Mouse (Mus musculus) liver, embryonic 15.5 days (tissue): ENCODE results near the gene Ankrd9. TPM values are rescaled to one million over a fixed set of nuclear protein-coding genes. Genes with fewer than 3 reads are reported as not detected.
A peak's percentile ranks its signal among the peaks of the same experiment; 100 is the strongest.

Experiments used
- ATAC-seq: fragments of 200-750 bp; cut with Nextera tagmentation; 2 replicates; pipeline ENCODE4 v1.8.0; 2017; ENCODE audit warnings: moderate number of reproducible peaks, mild to moderate bottlenecking, moderate library complexity; ENCODE audit not compliant: insufficient read depth
- H3K27ac ChIP-seq: fragments of 300-500 bp; sonication (generic); replicated peaks from 2 replicates; pipeline ENCODE4 v1.5.1; 2015; ENCODE audit warnings: mild to moderate bottlenecking, inconsistent platforms
- H3K27me3 ChIP-seq: fragments of 300-500 bp; sonication (generic); 2 replicates; pipeline ENCODE4 v1.6.1; 2015; ENCODE audit warnings: mild to moderate bottlenecking, inconsistent platforms
- H3K36me3 ChIP-seq: fragments of 300-500 bp; sonication (generic); replicated peaks from 2 replicates; pipeline ENCODE4 v1.6.1; 2015; ENCODE audit warnings: moderate library complexity, mild to moderate bottlenecking, inconsistent platforms
- H3K4me1 ChIP-seq: fragments of 300-500 bp; sonication (generic); replicated peaks from 2 replicates; pipeline ENCODE4 v1.6.1; 2015; ENCODE audit warnings: inconsistent platforms
- H3K4me2 ChIP-seq: fragments of 300-500 bp; sonication (generic); 2 replicates; pipeline ENCODE4 v1.6.1; 2015; ENCODE audit warnings: moderate library complexity, mild to moderate bottlenecking, inconsistent platforms
- H3K4me3 ChIP-seq: fragments of 300-500 bp; sonication (generic); replicated peaks from 2 replicates; pipeline ENCODE4 v1.5.1; 2015; ENCODE audit warnings: mild to moderate bottlenecking, inconsistent platforms
- H3K9ac ChIP-seq: fragments of 300-500 bp; sonication (generic); 2 replicates; pipeline ENCODE4 v1.6.1; 2015; ENCODE audit warnings: moderate library complexity, mild to moderate bottlenecking, inconsistent platforms
- H3K9me3 ChIP-seq: fragments of 300-500 bp; sonication (generic); replicated peaks from 2 replicates; pipeline ENCODE4 v1.6.1; 2016; ENCODE audit warnings: inconsistent platforms
- WGBS: fragments of 180-500 bp; shearing (Covaris S2); methylation state at CpG from one replicate; pipeline ENCODE4 v1.1.7; 2015; ENCODE audit warnings: mixed read lengths; ENCODE audit not compliant: insufficient replicate concordance; 5-methylcytosine and 5-hydroxymethylcytosine counted together
- polyA plus RNA-seq: library from polyadenylated mRNA; unstranded; fragments of >200 nt; fragmentation: Nextera tagmentation; extraction: Ambion mirVana; gene quantifications from 2 replicates; pipeline ENCODE4 v1.2.1, GENCODE M21; 2015

The Ankrd9 gene
- polyA plus RNA-seq, 1 experiment from 2014 or later: 63.5 TPM

DNA sequence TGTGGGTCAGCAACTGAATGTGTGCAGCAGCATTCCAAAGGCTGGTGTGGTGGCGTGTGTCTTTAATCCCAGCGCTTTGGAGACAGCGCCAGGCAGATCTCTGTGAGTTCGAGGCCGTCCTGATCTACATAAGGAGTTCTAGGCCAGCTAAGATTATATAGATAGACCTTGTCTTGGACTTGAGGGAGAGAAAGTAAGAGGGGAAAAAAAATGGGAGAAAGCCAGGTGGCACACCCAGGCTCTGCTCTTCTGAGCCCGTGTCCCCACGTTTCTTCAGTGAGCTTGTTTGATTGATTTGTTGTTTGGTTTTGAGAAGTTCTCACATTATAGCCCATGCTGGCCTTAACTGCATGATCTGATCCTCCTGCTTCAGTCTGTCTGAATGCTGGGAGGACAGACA is 11.7 kb upstream of the Ankrd9 start:
- Histone ChIP-seq H3K27ac (0 out of 2 replicates have a peak overlapping the region, but pooled peaks have one; percentile 0), H3K4me1 (peaks cover 31% of the 10 kb centered on the region), H3K4me2 (no peak overlapping the region), H3K36me3 (no peaks in the 10 kb centered on the region), H3K9ac (no peak overlapping the region), H3K4me3 (no peak overlapping the region), H3K27me3 (peaks cover 3% of the 10 kb centered on the region; the same call in 1 of the 2 replicates), H3K9me3 (no peaks in the 10 kb centered on the region)
- no peak for ATAC-seq
- WGBS: 84% methylated on average over 7 of the region's 7 CpGs

DNA sequence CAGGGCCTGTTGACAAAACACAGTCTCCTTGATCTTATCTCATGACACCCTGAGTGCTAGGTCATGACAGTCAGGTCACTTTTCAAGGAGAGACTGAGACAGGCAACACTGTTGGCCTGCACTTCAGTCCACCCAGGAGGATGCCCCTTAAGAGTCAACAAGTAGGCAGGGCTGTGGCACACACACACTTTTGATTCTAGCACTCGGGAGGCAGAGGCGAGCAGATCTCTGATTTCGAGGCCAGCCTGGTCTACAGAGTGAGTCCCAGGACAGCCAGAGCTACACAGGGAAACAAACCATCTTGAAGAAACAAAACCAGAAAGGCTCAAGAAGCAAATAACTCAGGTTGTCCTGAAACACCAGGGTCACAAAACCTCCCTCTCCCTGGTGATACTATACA is 10.6 kb upstream of the Ankrd9 start:
- Histone ChIP-seq H3K36me3 (no peaks in the 10 kb centered on the region), H3K4me1 (peaks cover 31% of the 10 kb centered on the region), H3K9ac (no peak overlapping the region), H3K4me2 (no peak overlapping the region), H3K4me3 (no peak overlapping the region), H3K27me3 (peaks cover 7% of the 10 kb centered on the region; the same call in 1 of the 2 replicates), H3K27ac (no peak overlapping the region), H3K9me3 (no peaks in the 10 kb centered on the region)
- no peak for ATAC-seq
- 73% methylated on average over 3 of the region's 3 CpGs for WGBS

DNA sequence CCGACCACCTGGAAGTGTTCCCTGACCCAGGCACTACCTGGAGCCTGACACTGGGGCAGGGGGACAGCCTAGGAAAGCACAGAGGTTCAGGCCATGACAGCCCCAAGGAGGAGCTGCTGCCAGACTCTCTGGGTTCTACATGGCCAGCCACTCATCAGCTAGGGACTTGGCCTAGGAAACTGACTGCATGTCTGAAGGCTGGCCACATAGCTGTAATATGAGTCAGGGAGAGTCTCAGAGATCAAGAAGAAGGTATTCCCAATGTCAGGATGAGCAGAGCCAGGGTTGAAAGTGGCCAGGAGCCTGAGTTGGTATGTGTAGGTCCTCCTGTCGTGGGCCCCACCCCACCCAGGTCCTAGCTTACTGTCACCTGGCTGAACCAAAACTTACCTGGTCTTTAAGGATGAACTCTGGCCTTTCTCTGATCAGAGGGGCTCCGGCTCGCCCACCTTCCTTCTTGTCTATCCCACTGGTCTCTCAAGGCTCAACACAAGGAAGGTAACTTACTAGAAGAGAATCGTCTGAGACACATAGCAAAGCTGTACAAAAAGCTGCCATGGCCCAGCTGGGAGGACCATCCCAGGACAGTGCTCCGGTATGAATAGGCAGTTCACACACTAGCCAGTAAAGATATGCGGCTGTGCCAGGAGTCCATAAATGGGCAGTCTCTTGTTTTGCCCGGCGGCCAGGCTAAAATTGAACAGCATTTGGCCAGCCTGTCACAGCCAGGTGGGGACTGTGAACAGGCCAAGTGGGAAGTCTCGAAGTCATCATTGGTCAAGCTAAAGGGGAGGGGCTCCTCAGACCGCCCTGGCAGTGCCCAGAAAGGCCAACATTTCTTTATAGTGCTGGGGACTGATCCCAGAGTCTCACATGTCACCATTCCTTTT is 7.9 kb upstream of the Ankrd9 start:
- no peak overlapping the region for H3K9ac ChIP-seq
- WGBS: 77% methylated on average over 11 of the region's 11 CpGs
- H3K4me2 ChIP-seq: no peak overlapping the region
- H3K4me1 ChIP-seq: peaks cover 19% of the 10 kb centered on the region
- peaks cover 12% of the 10 kb centered on the region; the same call in 1 of the 2 replicates for H3K27me3 ChIP-seq
- H3K9me3 ChIP-seq: no peaks in the 10 kb centered on the region
- H3K27ac ChIP-seq: no peak overlapping the region
- H3K4me3 ChIP-seq: no peak overlapping the region
- H3K36me3 ChIP-seq: no peaks in the 10 kb centered on the region
- ATAC-seq: no peak

DNA sequence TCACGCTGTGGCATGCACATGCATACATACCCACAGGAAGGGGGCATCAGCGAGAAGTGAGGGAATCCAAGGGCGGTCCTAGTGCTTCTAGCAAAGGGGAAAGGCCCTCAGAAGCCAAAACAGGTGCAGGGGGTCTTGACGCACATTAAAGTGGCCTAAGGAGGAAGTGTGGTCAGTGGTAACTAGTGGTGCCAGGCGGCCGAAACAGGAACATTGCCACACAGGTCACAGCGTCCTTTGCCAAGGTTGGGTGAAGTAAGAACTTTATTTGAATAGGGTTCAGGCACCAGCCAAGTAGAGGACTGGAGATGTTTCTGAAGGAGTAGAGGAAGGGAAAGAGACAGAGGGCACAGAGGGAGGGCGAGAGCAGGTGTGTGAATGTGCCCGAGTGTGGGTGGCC is 6.3 kb upstream of the Ankrd9 start:
- no peak overlapping the region for H3K4me2 ChIP-seq
- H3K36me3 ChIP-seq: no peaks in the 10 kb centered on the region
- ATAC-seq: no peak
- 58% methylated on average over 9 of the region's 9 CpGs for whole genome bisulfite sequencing
- H3K27ac ChIP-seq: no peak overlapping the region
- H3K9ac ChIP-seq: no peak overlapping the region
- no peak overlapping the region for H3K4me3 ChIP-seq
- peaks cover 6% of the 10 kb centered on the region for H3K4me1 ChIP-seq
- peaks cover 16% of the 10 kb centered on the region; the same call in 1 of the 2 replicates for H3K27me3 ChIP-seq
- H3K9me3 ChIP-seq: no peaks in the 10 kb centered on the region

DNA sequence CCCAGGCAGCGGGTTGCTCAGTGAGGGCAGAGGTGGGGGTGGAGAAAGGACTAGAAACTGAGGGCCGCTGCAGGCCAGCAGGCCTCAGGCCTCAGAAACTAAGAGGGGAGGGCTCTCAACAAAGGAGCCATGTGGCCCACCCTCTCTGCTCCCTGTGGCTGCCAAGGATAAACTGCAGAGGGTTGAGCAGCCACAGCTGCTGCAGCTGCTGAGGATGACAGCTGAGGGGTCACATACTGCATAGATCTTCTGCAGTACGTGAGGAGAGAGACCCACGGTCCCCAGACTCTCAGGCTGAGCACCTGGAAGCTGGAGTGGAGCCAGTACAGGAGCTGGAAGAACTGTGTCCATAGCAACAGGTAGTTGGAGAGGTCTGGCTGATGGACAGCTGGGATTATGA is 5.8 kb upstream of the Ankrd9 start:
- Histone ChIP-seq H3K4me1 (peaks cover 11% of the 10 kb centered on the region), H3K27ac (no peak overlapping the region), H3K4me3 (no peak overlapping the region), H3K36me3 (no peaks in the 10 kb centered on the region), H3K27me3 (peaks cover 16% of the 10 kb centered on the region; the same call in 1 of the 2 replicates), H3K4me2 (no peak overlapping the region), H3K9me3 (no peaks in the 10 kb centered on the region), H3K9ac (no peak overlapping the region)
- WGBS: 77% methylated on average over 4 of the region's 4 CpGs
- ATAC-seq: no peak

DNA sequence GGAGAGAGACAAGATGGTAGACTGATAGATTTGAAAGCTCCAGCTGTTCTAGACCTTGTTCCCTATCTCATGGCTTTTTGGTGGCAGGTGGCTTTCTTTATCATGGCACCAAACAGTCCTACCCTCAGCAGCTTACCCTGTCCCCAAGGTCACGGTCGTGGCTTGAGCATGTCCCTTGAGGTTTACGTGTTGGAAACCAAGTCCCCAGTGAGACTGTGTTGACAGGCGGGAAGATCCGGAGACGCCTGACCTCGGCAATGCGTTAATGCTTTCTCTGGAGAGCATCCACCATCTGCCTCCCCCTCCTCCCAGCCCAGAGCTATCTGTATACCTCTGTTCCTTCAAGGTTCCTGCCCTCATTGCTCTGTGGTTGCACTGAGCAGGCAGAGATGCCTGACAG is 4.9 kb upstream of the Ankrd9 start:
- H3K27ac ChIP-seq: no peak overlapping the region
- WGBS: 67% methylated on average over 8 of the region's 8 CpGs

DNA sequence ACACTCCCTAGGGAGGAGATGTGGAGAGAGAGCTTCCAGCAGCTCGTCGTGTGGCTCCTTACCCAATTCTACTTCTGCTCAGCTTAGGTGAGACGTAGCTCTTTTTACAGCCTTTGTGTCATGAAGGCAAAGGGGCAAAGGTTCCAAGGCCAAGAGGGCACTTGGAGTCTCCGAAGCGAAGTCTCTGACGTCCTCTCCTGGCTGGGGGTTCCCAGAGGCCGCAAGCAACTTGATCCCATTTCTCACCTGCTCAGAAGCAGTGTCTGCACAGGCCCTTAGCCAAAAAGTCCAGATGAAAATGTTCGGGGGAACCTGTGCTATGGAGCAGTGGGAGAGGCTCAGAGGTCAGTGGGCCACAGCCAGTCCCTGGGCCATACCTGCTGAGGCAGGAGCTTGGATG is 4.2 kb upstream of the Ankrd9 start:
- Histone ChIP-seq H3K27ac (no peak overlapping the region), H3K4me3 (no peak overlapping the region), H3K36me3 (no peaks in the 10 kb centered on the region), H3K27me3 (peaks cover 16% of the 10 kb centered on the region; the same call in 1 of the 2 replicates), H3K4me2 (no peak overlapping the region), H3K4me1 (peaks cover 19% of the 10 kb centered on the region), H3K9me3 (no peaks in the 10 kb centered on the region), H3K9ac (no peak overlapping the region)
- ATAC-seq: no peak
- WGBS: 82% methylated on average over 8 of the region's 8 CpGs

More for the DNA sequence above, 4.9 kb upstream of the Ankrd9 start:
- Histone ChIP-seq H3K4me3 (no peak overlapping the region), H3K4me2 (no peak overlapping the region), H3K27me3 (peaks cover 16% of the 10 kb centered on the region; the same call in 1 of the 2 replicates), H3K36me3 (no peaks in the 10 kb centered on the region), H3K9ac (no peak overlapping the region), H3K9me3 (no peaks in the 10 kb centered on the region), H3K4me1 (peaks cover 14% of the 10 kb centered on the region)
- no peak for ATAC-seq

DNA sequence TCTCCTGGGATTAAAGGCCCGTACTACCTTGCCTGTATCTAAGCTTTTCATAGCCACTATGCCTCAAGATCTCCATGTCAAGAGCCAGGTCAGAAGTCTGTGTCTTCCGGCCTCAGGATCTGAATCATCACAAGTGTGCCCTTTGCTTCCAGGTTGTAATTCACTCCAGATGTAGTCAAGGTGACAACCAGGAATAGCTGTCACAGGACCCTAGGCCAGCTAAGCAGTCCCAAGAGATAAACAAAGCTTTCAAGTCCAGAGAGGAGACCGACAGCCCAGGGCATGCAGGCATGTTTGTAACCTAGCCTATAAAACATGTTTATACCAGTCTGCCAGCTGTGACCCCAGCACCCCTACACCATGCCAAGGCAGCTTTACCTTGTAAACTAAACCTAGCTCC is 2.9 kb upstream of the Ankrd9 start:
- H3K27ac ChIP-seq: no peak overlapping the region
- no peak overlapping the region for H3K9ac ChIP-seq
- peaks cover 32% of the 10 kb centered on the region for H3K4me1 ChIP-seq
- no peak for ATAC-seq
- peaks cover 16% of the 10 kb centered on the region; the same call in 1 of the 2 replicates for H3K27me3 ChIP-seq
- no peak overlapping the region for H3K4me3 ChIP-seq
- H3K9me3 ChIP-seq: no peaks in the 10 kb centered on the region
- H3K36me3 ChIP-seq: peaks cover 10% of the 10 kb centered on the region
- no peak overlapping the region for H3K4me2 ChIP-seq
- 85% methylated on average over 3 of the region's 3 CpGs for WGBS

DNA sequence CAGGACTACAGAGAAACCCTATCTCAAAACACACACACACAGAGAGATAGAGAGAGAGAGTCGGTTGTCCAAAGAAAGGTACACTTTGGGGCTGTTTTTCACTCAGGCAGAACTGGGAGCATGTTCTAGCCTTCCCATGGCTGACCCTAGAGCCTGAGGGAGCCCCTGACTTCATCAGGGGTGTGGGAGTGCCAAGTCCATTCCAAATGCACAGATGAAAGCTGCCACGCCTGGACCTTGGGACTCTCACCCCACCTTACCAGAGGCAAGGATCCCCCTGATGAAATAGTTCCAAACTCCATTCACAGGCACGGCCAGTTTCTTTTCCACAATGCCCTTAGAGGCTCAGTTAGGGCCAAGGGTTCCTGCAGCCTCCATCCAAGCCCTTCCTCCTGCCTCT is 968 bp upstream of the Ankrd9 start:
- Histone ChIP-seq H3K27me3 (peaks cover 9% of the 10 kb centered on the region; the same call in 1 of the 2 replicates), H3K36me3 (peaks cover 30% of the 10 kb centered on the region), H3K4me3 (peak overlapping the region; percentile 95), H3K27ac (peak overlapping the region; percentile 98), H3K4me2 (peak overlapping the region; percentile 89), H3K9ac (peak overlapping the region; percentile 74), H3K9me3 (no peaks in the 10 kb centered on the region), H3K4me1 (peaks cover 51% of the 10 kb centered on the region)
- no peak for ATAC-seq
- 51% methylated on average over 3 of the region's 3 CpGs for WGBS

DNA sequence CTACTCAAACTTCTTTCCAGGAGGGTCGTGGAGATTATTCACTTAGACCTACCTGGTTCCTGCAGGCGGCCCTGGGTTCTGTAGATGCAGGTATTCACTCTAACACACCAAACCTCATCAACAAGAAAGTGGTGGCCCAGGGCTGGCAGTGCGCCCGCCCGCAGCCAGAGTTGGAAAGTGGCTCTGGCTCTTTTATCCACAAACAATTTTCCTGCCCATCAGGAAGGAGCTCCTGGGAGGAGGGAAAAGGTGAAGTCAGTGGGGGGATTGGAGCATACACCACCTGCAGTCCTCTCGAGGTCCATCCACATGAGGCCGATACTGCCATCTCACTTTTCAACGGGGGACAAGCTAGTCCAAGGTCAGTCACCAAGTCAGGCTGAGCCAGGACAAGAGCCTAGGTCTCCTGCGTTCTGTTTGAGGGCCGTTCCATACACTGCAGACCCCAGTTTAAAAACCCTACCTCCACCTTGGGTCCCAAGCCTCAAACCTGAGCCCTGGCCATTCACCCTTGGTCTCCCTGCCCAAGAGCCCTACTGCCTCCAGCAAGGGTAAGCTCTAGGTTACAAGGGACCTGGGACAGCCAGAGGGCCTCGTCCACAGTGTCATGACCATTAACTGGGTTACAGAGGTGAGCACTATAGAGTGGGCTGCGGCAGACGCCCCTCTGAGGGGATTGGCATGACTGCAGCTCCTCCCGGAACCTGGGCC is 789 bp downstream of the Ankrd9 start:
- ATAC-seq: no peak
- H3K36me3 ChIP-seq: peaks cover 42% of the 10 kb centered on the region
- peak overlapping the region; percentile 95 for H3K4me3 ChIP-seq
- no peaks in the 10 kb centered on the region for H3K9me3 ChIP-seq
- peak overlapping the region; percentile 98 for H3K9ac ChIP-seq
- H3K27ac ChIP-seq: peak overlapping the region; percentile 98
- H3K4me2 ChIP-seq: peak overlapping the region; percentile 89
- 0 out of 2 replicates have a peak, but pooled peaks cover 9% of the 10 kb centered on the region for H3K27me3 ChIP-seq
- H3K4me1 ChIP-seq: peaks cover 68% of the 10 kb centered on the region
- 35% methylated on average over 14 of the region's 14 CpGs for WGBS

DNA sequence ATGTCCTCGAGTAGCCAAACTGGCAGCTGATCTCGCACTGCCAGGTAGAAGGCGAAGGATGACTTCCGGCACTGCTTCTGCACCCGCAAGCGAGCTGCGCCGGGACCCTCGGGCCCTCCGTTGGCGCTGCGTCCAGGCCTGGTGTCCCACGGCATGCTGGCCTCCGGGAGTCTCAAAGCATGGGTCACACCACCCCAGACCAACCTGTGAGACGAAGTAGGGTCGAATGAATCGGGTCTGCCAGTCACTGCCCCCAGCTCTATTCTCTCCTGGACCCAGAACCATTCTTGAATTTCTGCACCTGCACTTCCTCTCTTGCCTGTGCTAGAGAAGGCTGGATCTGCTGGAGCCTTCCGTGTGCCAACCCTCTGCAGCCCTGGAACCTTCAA is 1.5 kb downstream of the Ankrd9 start:
- 93% methylated on average over 18 of the region's 18 CpGs for WGBS
- Histone ChIP-seq H3K27me3 (0 out of 2 replicates have a peak, but pooled peaks cover 8% of the 10 kb centered on the region), H3K9me3 (no peaks in the 10 kb centered on the region), H3K36me3 (peaks cover 48% of the 10 kb centered on the region), H3K4me2 (peak overlapping the region; percentile 89), H3K4me3 (peak overlapping the region; percentile 95), H3K9ac (peak overlapping the region; percentile 98), H3K27ac (peak overlapping the region; percentile 98), H3K4me1 (peaks cover 75% of the 10 kb centered on the region)
- no peak for ATAC-seq
